Mouse (Mus musculus) small intestine, adult 2 months (tissue): ENCODE measurements around the gene Rtbdn.

Experiments used
- CTCF ChIP-seq: fragments of 200-500 bp; IDR thresholded peaks from 2 replicates; pipeline ENCODE4 v1.5.1; 2012; ENCODE audit warnings: low read depth, mild to moderate bottlenecking, control low read depth, inconsistent platforms, low read length, moderate library complexity, mixed read lengths; ENCODE audit not compliant: insufficient replicate concordance, insufficient read length; ENCODE audit errors: extremely low read depth
- POLR2A ChIP-seq: fragments of 200-500 bp; IDR thresholded peaks from 2 replicates; pipeline ENCODE4 v1.6.1; 2012; ENCODE audit warnings: low read depth, mild to moderate bottlenecking, control low read depth, inconsistent platforms, low read length, moderate library complexity

GRCm38 (mm10) chr8:84952612-84953255 lies 5.9 kb downstream of the Rtbdn start:
- TF ChIP-seq CTCF (no peak), POLR2A (no peak)
